Mouse (Mus musculus) hindbrain, embryonic 15.5 days (tissue): ENCODE results near the gene Eloa. TPM values are rescaled to one million over a fixed set of nuclear protein-coding genes. Genes with fewer than 3 reads are reported as not detected.
A peak's percentile ranks its signal among the peaks of the same experiment; 100 is the strongest.

Source experiments
- ATAC-seq: fragments of 200-750 bp; cut with Nextera tagmentation; 2 replicates; pipeline ENCODE4 v1.8.0; 2017; ENCODE audit warnings: low read depth, moderate number of reproducible peaks, moderate TSS enrichment; ENCODE audit not compliant: low FRiP score
- H3K27ac ChIP-seq: fragments of 300-500 bp; sonication (generic); replicated peaks from 2 replicates; pipeline ENCODE4 v1.5.1; 2015; ENCODE audit warnings: mild to moderate bottlenecking, inconsistent platforms
- H3K27me3 ChIP-seq: fragments of 300-500 bp; sonication (generic); 2 replicates; pipeline ENCODE4 v1.6.1; 2015; ENCODE audit warnings: control low read depth, inconsistent platforms
- H3K36me3 ChIP-seq: fragments of 300-500 bp; sonication (generic); 2 replicates; pipeline ENCODE4 v1.6.1; 2015; ENCODE audit warnings: control low read depth, inconsistent platforms
- H3K4me1 ChIP-seq: fragments of 300-500 bp; sonication (generic); replicated peaks from 2 replicates; pipeline ENCODE4 v1.6.1; 2015; ENCODE audit warnings: control low read depth, inconsistent platforms
- H3K4me2 ChIP-seq: fragments of 300-500 bp; sonication (generic); 2 replicates; pipeline ENCODE4 v1.6.1; 2015; ENCODE audit warnings: moderate library complexity, mild to moderate bottlenecking, inconsistent platforms
- H3K4me3 ChIP-seq: fragments of 300-500 bp; sonication (generic); 2 replicates; pipeline ENCODE4 v1.5.1; 2015; ENCODE audit warnings: mild to moderate bottlenecking, inconsistent platforms
- H3K9ac ChIP-seq: fragments of 300-500 bp; sonication (generic); 2 replicates; pipeline ENCODE4 v1.6.1; 2015; ENCODE audit warnings: inconsistent platforms
- H3K9me3 ChIP-seq: fragments of 300-500 bp; sonication (generic); 2 replicates; pipeline ENCODE4 v1.6.1; 2016; ENCODE audit warnings: control low read depth, inconsistent platforms
- WGBS: fragments of 180-500 bp; shearing (Covaris S2); methylation state at CpG from one replicate; pipeline ENCODE4 v1.1.7; 2015; 5-methylcytosine and 5-hydroxymethylcytosine counted together
- polyA plus RNA-seq: library from polyadenylated mRNA; unstranded; fragments of >200 nt; fragmentation: Nextera tagmentation; extraction: Ambion mirVana; gene quantifications from 2 replicates; pipeline ENCODE4 v1.2.1, GENCODE M21; 2015

Eloa gene
- polyA plus RNA-seq, 1 experiment from 2014 or later = 26.9 TPM

GRCm38 (mm10) chr4:135963457-135964193, 57.9 kb downstream of the Eloa start, which contains the start of gene Gale:
Gene Gale (plus strand): TSS chr4:135963727.
- H3K36me3 ChIP-seq = peaks cover 53% of the 10 kb centered on the region
- ATAC-seq = peak; percentile 94
- peak within 1 kb of the TSS; percentile 93 for H3K27ac ChIP-seq
- H3K9ac ChIP-seq = peak within 1 kb of the TSS; percentile 81
- H3K9me3 ChIP-seq = no peaks in the 10 kb centered on the region
- WGBS = under 1% methylated on average over 56 of the region's 56 CpGs
- no peaks in the 10 kb centered on the region for H3K27me3 ChIP-seq
- H3K4me3 ChIP-seq = peak within 1 kb of the TSS; percentile 76
- H3K4me1 ChIP-seq = peaks cover 21% of the 10 kb centered on the region
- H3K4me2 ChIP-seq = peak within 1 kb of the TSS; percentile 89

- Histone ChIP-seq H3K4me3 (peak overlapping the region; percentile 76), H3K4me1 (peaks cover 21% of the 10 kb centered on the region), H3K36me3 (peaks cover 46% of the 10 kb centered on the region), H3K9ac (peak overlapping the region; percentile 76), H3K27ac (peak overlapping the region; percentile 93), H3K9me3 (no peaks in the 10 kb centered on the region), H3K27me3 (no peaks in the 10 kb centered on the region), H3K4me2 (peak overlapping the region; percentile 89)
- WGBS = 7% methylated on average over 15 of the region's 15 CpGs
- no peak for ATAC-seq
These were observed 58.6 kb downstream of the Eloa start for GRCm38 (mm10) chr4:135962946-135963345.

GRCm38 (mm10) chr4:135962198-135962597, 59.4 kb downstream of the Eloa start:
- Histone ChIP-seq H3K4me2 (peak overlapping the region; percentile 89; the same call in 1 of the 2 replicates), H3K9me3 (no peaks in the 10 kb centered on the region), H3K9ac (no peak overlapping the region), H3K4me3 (no peak overlapping the region), H3K27ac (no peak overlapping the region), H3K36me3 (peaks cover 43% of the 10 kb centered on the region), H3K27me3 (no peaks in the 10 kb centered on the region), H3K4me1 (peaks cover 21% of the 10 kb centered on the region)
- WGBS = 89% methylated on average over 7 of the region's 7 CpGs
- no peak for ATAC-seq

GRCm38 (mm10) chr4:135961709-135962108, 59.9 kb downstream of the Eloa start:
- Histone ChIP-seq H3K4me2 (no peak overlapping the region), H3K9me3 (no peaks in the 10 kb centered on the region), H3K9ac (no peak overlapping the region), H3K27me3 (no peaks in the 10 kb centered on the region), H3K4me3 (no peak overlapping the region), H3K36me3 (peaks cover 39% of the 10 kb centered on the region), H3K4me1 (peaks cover 21% of the 10 kb centered on the region), H3K27ac (no peak overlapping the region)
- WGBS = 91% methylated on average over 5 of the region's 5 CpGs
- no peak for ATAC-seq

GRCm38 (mm10) chr4:135960717-135961116, 60.8 kb downstream of the Eloa start:
- ATAC-seq = no peak
- 20% methylated on average over 5 of the region's 5 CpGs for WGBS
- peaks cover 36% of the 10 kb centered on the region for H3K36me3 ChIP-seq

GRCm38 (mm10) chr4:135958354-135958753, 63.2 kb downstream of the Eloa start:
- no peaks in the 10 kb centered on the region for H3K9me3 ChIP-seq
- no peak overlapping the region for H3K9ac ChIP-seq
- WGBS = 68% methylated on average over 8 of the region's 8 CpGs
- no peak overlapping the region for H3K4me3 ChIP-seq
- H3K4me2 ChIP-seq = no peak overlapping the region
- ATAC-seq = no peak
- no peaks in the 10 kb centered on the region for H3K27me3 ChIP-seq
- H3K36me3 ChIP-seq = peaks cover 44% of the 10 kb centered on the region
- peaks cover 7% of the 10 kb centered on the region for H3K4me1 ChIP-seq
- H3K27ac ChIP-seq = no peak overlapping the region

More at GRCm38 (mm10) chr4:135960717-135961116, 60.8 kb downstream of the Eloa start:
- H3K9ac ChIP-seq = no peak overlapping the region
- peaks cover 21% of the 10 kb centered on the region for H3K4me1 ChIP-seq
- no peaks in the 10 kb centered on the region for H3K9me3 ChIP-seq
- no peaks in the 10 kb centered on the region for H3K27me3 ChIP-seq
- no peak overlapping the region for H3K4me3 ChIP-seq
- H3K4me2 ChIP-seq = no peak overlapping the region
- no peak overlapping the region for H3K27ac ChIP-seq

- no peak for ATAC-seq
- H3K4me1 ChIP-seq = no peaks in the 10 kb centered on the region
- H3K4me3 ChIP-seq = no peak overlapping the region
- no peak overlapping the region for H3K4me2 ChIP-seq
- H3K9ac ChIP-seq = no peak overlapping the region
- no peak overlapping the region for H3K27ac ChIP-seq
- no peaks in the 10 kb centered on the region for H3K9me3 ChIP-seq
- peaks cover 49% of the 10 kb centered on the region for H3K36me3 ChIP-seq
- 79% methylated on average over 7 of the region's 9 CpGs for WGBS
- no peaks in the 10 kb centered on the region for H3K27me3 ChIP-seq
These were observed 65.7 kb downstream of the Eloa start for GRCm38 (mm10) chr4:135955886-135956285.

GRCm38 (mm10) chr4:135954241-135954640, 67.3 kb downstream of the Eloa start:
- H3K27ac ChIP-seq = no peak overlapping the region
- H3K9ac ChIP-seq = no peak overlapping the region
- WGBS = 13% methylated on average over 2 of the region's 2 CpGs
- ATAC-seq = no peak
- no peaks in the 10 kb centered on the region for H3K27me3 ChIP-seq
- no peak overlapping the region for H3K4me2 ChIP-seq
- no peaks in the 10 kb centered on the region for H3K9me3 ChIP-seq
- no peaks in the 10 kb centered on the region; the same call in 1 of the 2 replicates for H3K4me1 ChIP-seq
- peaks cover 37% of the 10 kb centered on the region for H3K36me3 ChIP-seq
- no peak overlapping the region for H3K4me3 ChIP-seq

Other genes starting within 250 kb of the Eloa start
- 164 and 168 TPM in 2 replicates for gene Srsf10, start 166.0 kb downstream of the Eloa start, polyA plus RNA-seq
- 97.7 and 97.9 TPM in 2 replicates for gene Pnrc2, start 147.9 kb downstream of the Eloa start, polyA plus RNA-seq
- 0.05 and 0.26 TPM in 2 replicates for gene Cnr2, start 126.4 kb downstream of the Eloa start, polyA plus RNA-seq
- 63.5 and 72.8 TPM in 2 replicates for gene Fuca1, start 101.0 kb downstream of the Eloa start, polyA plus RNA-seq
- 58.9 and 61.5 TPM in 2 replicates for gene Hmgcl, start 75.3 kb downstream of the Eloa start, polyA plus RNA-seq
- gene Gale, start 58.0 kb downstream of the Eloa start, polyA plus RNA-seq = 43.8 and 48.1 TPM in 2 replicates
- 200 and 214 TPM in 2 replicates for gene Lypla2, start 49.1 kb downstream of the Eloa start, polyA plus RNA-seq
- gene Pithd1, start 34.5 kb downstream of the Eloa start, polyA plus RNA-seq = 63.6 and 66.4 TPM in 2 replicates
- 257 and 270 TPM in 2 replicates for gene Rpl11, start 31.7 kb upstream of the Eloa start, polyA plus RNA-seq
- 208 TPM in 2 replicates for gene Id3, start 121.7 kb upstream of the Eloa start, polyA plus RNA-seq
- gene E2f2, start 150.6 kb upstream of the Eloa start, polyA plus RNA-seq = 2.8 and 3.6 TPM in 2 replicates
- gene Asap3, start 184.6 kb upstream of the Eloa start, polyA plus RNA-seq = 5.8 and 6.5 TPM in 2 replicates
- 2.4 TPM in 2 replicates for gene Tcea3, start 226.0 kb upstream of the Eloa start, polyA plus RNA-seq